Mouse (Mus musculus): Measurements from ENCODE around the gene Prps1l3. TPM values are rescaled to one million over a fixed set of nuclear protein-coding genes. Genes with fewer than 3 reads are reported as not detected.
A peak's percentile ranks its signal among the peaks of the same experiment; 100 is the strongest.

The Prps1l3 gene
- total RNA-seq, 2 experiments from 2014 or later = 13.3 to 14.7 TPM

GRCm38 (mm10) chr12:57275456-57275855 is 45.2 kb downstream of the Prps1l3 start:
- Histone ChIP-seq H3K4me3 (no peak overlapping the region), H3K27ac (no peak overlapping the region)
- no peak for DNase-seq (ENCODE audit: extremely low spot score in 1 of 2, low spot score in 2 of 2)
- no peak for TF ChIP-seq CTCF (IDR thresholded peaks at IDR 0.05)
- intact Hi-C loops (cut with DNase I) = no loop called here

DNA sequence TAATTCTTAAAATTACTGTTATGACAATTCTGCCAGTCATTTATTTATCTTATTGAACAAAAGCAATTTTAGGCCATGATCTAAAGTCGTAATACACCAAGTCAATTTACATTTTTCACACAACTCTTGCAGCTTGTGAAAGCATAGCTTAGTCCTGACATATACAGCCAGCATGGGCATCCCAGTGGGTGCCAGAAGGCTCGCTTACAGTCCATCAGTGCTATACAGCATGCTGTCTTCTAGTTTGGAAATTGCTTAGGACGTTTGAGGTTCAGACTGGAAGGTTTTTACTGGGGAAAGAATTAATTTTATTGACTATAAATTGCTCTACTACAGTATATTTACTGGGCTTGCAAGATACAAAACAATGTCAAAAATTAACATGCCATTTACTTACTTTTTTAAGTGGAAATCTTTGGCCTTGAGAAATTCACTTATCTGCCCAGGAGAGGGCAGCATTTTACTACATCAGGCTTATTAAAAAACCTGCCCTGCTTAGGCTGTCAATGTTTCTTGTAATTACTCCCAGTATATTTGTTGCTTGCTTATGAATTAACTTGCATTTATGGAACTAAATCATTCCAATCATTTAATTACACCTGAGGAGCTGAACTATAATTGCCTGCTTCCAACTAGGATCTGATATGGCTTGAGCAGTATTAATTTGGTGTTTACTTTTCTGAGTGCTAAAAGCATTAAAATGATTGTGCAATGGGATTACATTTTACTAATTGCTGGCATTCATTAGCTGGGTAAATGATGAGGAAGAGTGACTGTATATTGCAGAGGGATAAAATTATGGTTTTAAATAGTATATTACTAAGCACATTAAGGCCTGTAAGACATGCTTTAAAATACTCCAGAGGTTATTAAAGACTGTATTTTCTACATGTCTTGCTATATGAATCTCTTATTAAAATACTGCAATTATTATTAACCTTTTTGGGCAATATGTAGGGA is 51.2 kb downstream of the Prps1l3 start:
- intact Hi-C loops (cut with DNase I) = loop anchor here (1.0 to 10.0 kb wide), 6 partner anchors 233 to 1665 kb away; partner anchors contain the start of gene Foxa1

GRCm38 (mm10) chr12:57285303-57286059 is 55.3 kb downstream of the Prps1l3 start:
- Histone ChIP-seq H3K4me3 (no peak overlapping the region), H3K27ac (no peak overlapping the region)
- intact Hi-C loops (cut with DNase I) = loop anchor here (10.0 kb wide), 4 partner anchors 229 to 899 kb away; partner anchors contain the start of gene Foxa1
- no peak for DNase-seq (ENCODE audit: extremely low spot score in 1 of 2, low spot score in 2 of 2)
- TF ChIP-seq CTCF (IDR thresholded peaks at IDR 0.05) = no peak

More for the DNA sequence above, 51.2 kb downstream of the Prps1l3 start:
- Histone ChIP-seq H3K27ac (no peak overlapping the region), H3K4me3 (no peak overlapping the region)
- no peak for DNase-seq (ENCODE audit: extremely low spot score in 1 of 2, low spot score in 2 of 2)
- peak; percentile 78 for TF ChIP-seq CTCF (IDR thresholded peaks at IDR 0.05)

Other genes starting within 250 kb of the Prps1l3 start
- 1 to 10 TPM in 1 of 2 experiments, under 1 TPM in 1; 0.32 to 1.1 TPM for gene Slc25a21, start 32.9 kb upstream of the Prps1l3 start, total RNA-seq (2021)
- gene Mipol1, start within 50 bp of the Prps1l3 start, total RNA-seq (2021) = 1 to 10 TPM; 5.4 to 6.4 TPM